Mouse (Mus musculus) fat pad, adult 2 months (tissue): ENCODE measurements around the gene Olfr811.

ENCODE experiments used
- DNase-seq: peaks from one replicate; pipeline ENCODE4 v3.0.0-alpha.2; 2011; ENCODE audit warnings: low read depth, low spot score; ENCODE audit errors: extremely low read depth

The Olfr811 gene

DNA sequence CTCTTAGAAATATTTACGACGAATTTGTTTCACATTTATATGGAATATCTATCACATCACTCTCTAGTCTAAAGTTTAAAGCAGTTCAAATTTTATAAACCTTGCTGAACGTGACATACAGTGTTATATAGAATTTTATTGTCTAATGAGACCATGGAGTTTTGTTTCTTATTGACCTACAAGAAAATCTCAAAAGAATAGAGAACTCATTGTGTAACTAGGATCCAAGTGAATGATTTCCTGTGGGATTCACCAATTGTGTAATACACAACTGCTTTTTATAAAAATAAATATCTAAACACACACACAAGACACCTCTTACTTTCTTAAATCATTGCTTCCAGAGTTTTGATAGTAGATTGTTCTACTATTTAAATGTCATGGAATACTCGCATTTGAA, at the start of gene Olfr811:
Gene Olfr811, minus strand, starts transcription at position 101 of the 400 bp plus-strand sequence.
- no peak for DNase-seq

DNA sequence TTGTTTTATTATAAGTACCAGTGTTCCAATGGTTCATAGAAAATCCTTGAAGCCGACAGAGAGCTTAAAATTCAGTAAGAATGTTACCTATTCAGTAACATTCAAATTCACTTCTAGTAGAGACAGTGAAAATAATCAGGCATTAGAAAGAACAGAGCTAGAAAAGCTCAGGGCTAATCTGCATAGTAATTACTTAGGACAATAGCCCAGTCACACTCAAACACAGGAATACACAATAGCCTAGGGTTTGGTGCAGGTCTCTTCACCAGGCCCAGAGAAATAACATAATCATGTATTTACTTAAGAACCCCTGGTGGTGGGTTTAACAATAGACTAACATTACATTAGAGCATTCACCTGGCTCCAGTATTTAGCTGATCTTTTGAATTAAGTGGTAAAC, 43.1 kb upstream of the Olfr811 start:
- no peak for DNase-seq

DNA sequence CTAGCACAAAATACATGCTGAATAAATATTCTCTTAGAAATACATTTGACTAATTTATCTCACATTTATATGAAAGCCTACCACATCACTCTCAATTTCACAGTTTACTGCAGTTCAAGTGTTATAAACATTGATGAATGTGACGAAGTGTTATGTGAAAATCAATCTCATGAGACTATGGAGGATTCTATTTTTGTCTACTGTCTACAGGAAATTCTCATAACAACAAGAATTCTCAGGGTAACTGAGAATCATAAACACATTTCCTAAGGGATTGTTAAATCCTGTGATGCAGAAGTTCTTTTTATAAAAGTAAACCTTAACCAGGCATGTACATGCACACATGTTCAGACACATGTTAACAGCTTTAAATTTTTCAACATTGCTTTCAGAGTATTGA, 41.8 kb upstream of the Olfr811 start, which contains the start of gene Olfr812:
Gene Olfr812, minus strand, starts transcription at position 101 of the 400 bp plus-strand sequence.
- DNase-seq = no peak

DNA sequence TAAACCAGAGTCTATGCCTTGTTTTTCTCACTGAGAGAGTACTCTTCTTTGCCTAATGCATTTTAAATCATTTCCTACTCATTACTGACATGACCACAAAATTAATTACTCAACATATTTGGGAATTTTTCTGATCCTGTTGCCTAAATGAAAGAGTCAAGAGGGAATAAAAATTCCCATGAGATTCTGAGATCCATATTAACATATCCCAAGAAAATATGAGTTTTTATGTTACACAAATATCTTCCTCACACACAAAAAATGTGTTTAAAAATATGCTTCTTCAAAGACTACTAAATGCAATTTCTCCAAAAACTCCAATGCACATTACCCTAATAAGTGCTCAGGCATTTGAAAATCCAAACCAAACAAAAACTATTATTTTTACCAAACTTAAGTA, 9.4 kb downstream of the Olfr811 start, which contains the start of gene Olfr810:
Gene Olfr810, minus strand, starts transcription at position 101 of the 400 bp plus-strand sequence.
- no peak for DNase-seq

DNA sequence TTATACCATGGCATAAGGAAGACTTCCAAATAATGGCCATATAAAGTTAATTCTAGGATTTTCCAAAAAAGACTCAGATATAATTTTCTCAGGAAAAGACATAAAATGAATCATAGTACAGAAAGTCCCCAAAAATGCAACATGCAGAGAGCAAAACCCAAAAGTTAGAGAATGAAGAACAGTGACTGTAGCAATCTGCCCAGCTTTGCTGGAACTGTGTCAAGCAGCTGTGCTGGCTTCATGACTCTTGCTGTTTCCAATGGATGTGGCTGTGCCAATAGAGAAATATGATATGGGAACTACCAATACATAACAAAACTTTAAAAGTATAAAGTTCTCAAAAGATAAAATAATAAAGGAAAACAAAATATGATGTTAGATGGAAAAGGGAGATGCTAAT, 26.1 kb downstream of the Olfr811 start:
- no peak for DNase-seq

DNA sequence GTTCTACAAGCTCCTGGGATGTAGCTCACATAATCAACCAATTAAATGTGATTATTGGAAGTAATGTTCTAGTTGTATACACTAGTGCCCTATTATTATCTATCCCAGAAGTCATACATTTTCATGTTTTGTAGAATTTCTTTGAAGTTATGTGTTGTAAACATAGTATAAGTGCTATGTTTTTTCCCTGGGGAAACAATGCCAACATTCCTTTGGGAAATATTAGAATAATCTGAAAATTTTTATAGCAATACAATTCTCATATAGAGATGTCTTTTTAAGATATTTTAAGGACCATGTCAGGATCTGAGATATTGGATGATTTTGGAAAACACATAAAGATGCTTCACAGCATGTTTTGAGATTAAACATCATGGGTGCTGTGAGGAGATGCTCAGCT, 29.9 kb downstream of the Olfr811 start, which contains the start of gene Olfr809:
Gene Olfr809, plus strand, starts transcription at position 301 of the 400 bp plus-strand sequence.
- DNase-seq = no peak

DNA sequence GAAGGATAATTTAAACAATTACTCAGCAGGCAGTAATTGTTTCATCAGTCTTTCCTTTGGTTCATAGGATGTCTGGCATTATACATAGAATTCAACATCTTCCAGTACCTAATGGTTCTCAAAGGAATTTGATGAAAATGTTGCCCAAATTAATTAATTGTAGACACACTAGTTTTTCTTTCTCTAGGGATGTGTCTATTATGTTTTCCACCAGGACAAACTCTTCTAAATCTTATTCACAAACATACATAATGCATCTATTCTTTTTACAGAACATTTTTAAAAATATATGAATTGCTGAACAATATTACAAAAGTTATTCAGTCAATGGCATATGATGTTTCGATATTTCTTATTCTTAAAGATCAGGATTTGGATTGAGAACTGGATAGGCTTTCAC, 39.0 kb downstream of the Olfr811 start, which contains the start of gene Olfr808:
Gene Olfr808, plus strand, starts transcription at position 301 of the 400 bp plus-strand sequence.
- no peak for DNase-seq

DNA sequence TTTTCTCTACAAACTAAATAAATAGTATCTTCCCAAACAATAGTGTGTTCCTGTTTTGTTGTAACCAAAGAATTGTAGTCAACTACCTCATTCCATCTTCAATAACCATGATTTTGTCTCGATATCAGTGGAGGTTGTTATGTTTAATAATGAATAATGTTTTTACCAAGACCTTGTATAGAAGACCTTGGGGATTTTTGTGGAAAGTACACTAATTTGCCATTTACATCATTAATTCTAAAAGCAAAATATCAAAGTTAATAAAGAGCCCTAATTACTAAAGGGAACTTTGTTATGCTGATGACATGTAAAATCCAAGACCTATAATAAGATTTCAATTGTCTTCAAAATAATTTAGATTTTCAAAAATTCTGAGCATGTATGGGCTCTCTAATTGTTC, 46.5 kb downstream of the Olfr811 start, which contains the start of gene Olfr807:
Gene Olfr807, minus strand, starts transcription at position 101 of the 400 bp plus-strand sequence.
- DNase-seq = no peak
